Mouse (Mus musculus) brain, embryonic 14.5 days (tissue): ENCODE measurements at regions not wholly inside any gene's neighbourhood (a gene's known extent, or its start where the extent isn't known, plus 50 kb on each side); places are given as distances from the start of the nearest gene placed in this dataset.

Source experiments
- CTCF ChIP-seq: fragments of 200-500 bp; IDR thresholded peaks from 2 replicates; pipeline ENCODE4 v1.5.1; 2012; ENCODE audit warnings: inconsistent platforms, mild to moderate bottlenecking, moderate library complexity, borderline replicate concordance; ENCODE audit not compliant: insufficient read depth, insufficient read length; ENCODE audit errors: extremely low read depth
- POLR2A ChIP-seq: fragments of 200-500 bp; IDR thresholded peaks from 2 replicates; pipeline ENCODE4 v1.6.1; 2012; ENCODE audit warnings: mild to moderate bottlenecking, inconsistent platforms, borderline replicate concordance; ENCODE audit not compliant: poor library complexity, insufficient read depth, insufficient read length, severe bottlenecking; ENCODE audit errors: extremely low read depth

DNA sequence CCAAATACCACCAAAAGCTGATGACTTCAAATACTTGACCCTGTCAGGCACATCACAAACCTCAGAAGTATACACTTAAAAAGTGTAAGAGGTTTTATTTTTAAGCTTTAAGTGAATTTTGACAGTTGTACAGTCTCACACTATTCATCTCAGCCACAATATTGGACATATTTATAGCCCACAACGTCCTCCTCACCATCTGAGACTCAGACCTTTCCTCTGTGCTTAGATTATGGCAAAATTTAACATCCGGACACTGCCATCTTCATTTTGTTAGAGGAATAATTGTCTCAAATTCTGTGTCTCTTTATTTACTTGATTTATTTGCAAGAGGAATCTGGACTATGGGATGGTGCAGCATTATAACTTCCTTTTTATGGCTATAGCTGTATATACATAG, 880.2 kb upstream of the Celf2 start:
- TF ChIP-seq CTCF (no peak), POLR2A (no peak)
